Mouse (Mus musculus): Measurements from ENCODE around the gene Gabrb1. TPM values are rescaled to one million over a fixed set of nuclear protein-coding genes. Genes with fewer than 3 reads are reported as not detected.

Gabrb1 gene
- total RNA-seq, 4 experiments from 2014 or later = 0.09 to 0.28 (median 0.19) TPM

DNA sequence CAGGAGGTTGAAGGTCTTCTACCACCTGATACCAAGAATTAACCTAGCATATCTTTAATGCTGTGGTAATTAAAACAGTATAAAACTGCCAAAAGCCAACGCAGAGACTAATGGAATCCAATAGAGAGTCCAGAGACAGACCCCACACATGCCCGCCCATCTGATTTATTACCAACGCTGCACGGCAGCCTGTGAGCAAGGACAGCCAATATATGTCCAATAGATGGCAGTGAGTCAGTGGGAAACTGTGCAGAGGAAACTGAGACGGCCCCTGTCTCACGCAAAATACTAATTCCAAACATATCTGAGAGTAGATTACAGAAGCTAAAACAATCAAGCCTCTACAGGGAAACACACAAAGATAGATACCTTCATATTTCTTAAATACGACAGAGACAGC, 506.5 kb downstream of the Gabrb1 start:
- DNase-seq = no peak

DNA sequence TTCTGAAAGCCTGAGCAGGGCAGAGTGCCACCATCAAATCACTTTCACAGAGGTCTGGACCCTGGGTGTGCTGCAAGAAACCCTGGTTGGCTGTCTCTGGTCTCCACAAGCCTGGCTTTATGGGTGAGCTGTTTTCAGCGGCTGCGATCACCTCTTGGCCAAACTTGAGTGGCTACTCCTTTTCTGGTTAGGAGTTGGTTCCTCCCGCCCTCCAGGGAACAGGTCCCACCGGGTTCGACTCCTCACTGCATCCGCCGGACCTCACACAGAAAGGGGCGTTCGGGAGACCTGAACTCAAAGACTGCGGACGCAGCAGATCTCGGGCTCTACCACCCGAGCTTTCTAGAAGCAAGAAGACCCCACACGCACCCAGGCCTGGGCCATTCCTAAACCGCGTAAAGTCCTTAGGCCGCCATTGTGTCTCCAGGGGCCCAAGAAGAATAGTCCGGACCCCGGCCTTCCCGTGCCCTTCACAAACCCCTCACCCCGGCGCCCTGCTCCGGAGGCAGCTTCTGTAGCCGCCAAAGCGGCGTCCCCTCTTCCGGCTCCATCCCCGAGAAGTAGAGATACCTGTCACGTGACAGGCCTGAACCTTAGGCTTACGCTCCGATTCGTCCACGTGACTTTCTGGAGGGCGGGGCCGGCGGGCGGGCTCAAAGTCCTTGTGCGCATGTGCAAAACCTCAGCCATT, 509.8 kb downstream of the Gabrb1 start, which contains the start of gene Commd8:
TSS of gene Commd8 (minus strand) at position 596 of the 691 bp plus-strand sequence.
- DNase-seq = peak; percentile 94

GRCm38 (mm10) chr5:72168285-72168621, 510.3 kb downstream of the Gabrb1 start:
- no peak for DNase-seq

DNA sequence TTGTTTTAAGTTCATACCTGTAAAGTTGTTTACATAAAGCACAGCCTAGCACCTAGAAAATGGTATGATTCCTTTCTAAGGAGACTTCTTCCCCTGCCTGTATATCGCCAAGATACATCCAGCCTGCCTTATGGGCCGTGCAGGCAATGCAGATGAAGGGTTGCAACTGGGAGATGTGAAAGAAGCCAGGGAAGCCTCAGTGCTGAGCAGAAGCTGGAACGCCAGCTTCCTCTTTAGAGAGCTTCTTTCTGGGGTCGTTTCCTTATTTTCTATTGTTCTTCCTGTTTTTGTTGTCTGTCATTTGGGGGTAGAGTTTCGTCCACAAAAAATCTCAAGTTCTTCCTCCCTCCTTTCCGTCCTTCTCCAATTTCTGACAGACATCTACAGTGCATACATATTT, 512.2 kb downstream of the Gabrb1 start:
- no peak for DNase-seq

DNA sequence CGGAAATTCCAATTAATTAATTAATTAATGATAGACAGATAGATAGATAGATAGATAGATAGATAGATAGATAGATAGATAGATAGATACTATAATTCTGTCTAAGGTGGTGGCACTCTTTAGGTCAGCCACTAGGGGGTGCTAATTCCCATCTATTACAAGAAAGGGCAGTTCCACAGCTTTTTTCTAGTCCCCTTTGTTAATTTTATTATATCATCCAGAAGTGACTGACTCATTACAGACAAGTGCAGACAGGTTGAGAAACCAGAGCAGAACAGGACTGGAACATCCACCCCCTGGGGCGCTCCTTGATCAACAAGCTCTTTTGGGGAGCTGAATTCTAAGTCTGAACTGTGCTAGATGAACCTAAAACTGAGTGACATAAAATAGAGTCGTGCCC, 514.8 kb downstream of the Gabrb1 start:
- peak; percentile 20 for DNase-seq

DNA sequence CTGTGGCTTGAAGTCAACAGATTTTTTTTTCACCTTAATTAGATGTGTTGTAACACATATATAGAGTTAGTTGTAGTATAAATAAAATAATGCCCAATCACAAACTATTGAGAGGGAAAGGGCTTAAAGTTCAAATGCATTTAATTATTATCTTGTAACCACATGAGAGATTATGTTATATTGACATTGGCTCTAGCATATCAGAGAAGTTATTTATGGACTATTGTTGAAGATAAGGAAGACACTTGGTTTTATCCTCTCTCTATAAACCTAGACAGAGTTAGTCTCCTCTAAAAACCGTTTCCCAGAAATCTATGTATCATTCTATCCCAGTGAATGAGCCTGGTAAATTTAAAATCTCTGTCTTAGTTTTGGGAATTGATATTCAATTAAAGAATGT, 515.6 kb downstream of the Gabrb1 start:
- no peak for DNase-seq

DNA sequence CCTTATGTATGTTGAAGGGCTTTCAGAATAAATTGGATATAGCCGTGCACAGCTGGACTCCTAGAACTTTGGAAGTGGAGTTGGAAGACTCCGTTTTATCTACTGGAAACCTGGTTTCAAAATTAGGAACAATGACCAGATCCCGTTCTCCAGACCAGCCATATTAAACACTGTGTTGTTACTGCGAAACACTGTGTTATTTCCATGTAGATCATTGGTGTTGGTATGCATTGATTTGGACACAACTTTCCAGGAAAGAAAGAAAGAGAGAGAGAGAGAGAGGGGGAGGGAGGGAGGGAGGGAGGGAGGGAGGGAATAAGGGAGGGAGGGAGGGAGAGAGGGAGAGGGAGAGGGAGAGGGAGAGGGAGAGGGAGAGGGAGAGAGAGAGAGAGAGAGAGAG, 517.1 kb downstream of the Gabrb1 start:
- no peak for DNase-seq

GRCm38 (mm10) chr5:72175530-72175929, 517.6 kb downstream of the Gabrb1 start:
- DNase-seq = no peak

DNA sequence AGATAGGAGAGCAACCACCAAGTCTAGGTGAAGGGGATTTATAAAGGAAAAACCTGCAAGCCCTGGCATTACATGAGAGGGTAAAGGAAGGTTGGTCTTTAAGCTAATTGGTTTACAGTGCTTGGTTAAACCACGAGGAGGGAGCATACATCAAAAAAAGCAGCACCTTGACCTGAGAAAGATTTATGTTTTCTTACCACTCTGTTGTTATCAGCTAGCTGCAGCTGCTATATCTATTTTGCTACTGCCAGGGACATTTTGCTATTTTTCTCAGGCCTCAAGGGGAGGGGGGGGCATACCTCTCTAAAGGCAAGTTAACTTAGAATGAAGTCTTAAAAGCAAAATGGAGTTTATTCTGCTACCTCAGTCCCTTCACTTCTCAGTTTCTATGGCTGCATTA, 523.3 kb downstream of the Gabrb1 start:
- DNase-seq = no peak

DNA sequence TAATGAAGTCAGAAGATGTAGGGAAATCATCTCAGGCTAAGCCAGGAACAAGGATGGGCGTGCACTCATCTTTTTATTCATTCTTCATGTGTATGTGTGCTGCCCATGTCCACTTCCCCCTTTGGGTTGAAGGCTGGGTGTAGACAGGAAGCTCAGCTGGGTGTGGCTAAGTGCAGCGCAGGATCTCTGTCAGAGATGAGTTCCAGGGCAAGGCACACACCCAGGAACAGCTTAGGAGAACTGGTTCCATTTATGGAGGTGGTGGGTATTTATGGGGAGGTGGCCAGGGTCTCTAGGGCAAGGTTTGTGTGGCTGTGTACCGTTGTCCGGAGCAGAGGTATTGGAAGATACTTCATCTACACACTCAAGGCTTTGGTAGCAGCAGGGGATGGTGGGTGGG, 524.9 kb downstream of the Gabrb1 start:
- DNase-seq = no peak

DNA sequence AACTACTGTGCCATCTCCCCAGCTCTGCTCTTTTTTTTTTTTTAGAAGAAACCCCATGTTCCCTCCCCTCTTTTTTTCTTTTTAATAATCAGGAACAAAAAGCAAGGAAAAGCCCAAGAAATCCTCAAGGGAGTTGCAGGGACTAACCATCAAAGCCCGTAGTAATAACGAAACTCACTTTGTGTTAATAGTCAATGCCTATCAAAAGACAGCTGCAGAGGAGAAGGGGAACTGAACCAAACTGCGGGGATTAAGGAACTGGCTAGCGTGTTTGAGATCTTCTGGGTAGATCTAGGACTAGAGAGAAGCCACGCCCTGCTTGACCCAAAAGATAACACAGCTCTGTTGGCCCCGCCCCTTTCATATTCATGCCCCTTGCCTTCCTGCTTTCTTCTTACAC, 526.0 kb downstream of the Gabrb1 start:
- DNase-seq = no peak

- DNase-seq = no peak
These were observed 526.7 kb downstream of the Gabrb1 start for GRCm38 (mm10) chr5:72184437-72185100.

GRCm38 (mm10) chr5:72191154-72191553, 533.2 kb downstream of the Gabrb1 start:
- DNase-seq = no peak

DNA sequence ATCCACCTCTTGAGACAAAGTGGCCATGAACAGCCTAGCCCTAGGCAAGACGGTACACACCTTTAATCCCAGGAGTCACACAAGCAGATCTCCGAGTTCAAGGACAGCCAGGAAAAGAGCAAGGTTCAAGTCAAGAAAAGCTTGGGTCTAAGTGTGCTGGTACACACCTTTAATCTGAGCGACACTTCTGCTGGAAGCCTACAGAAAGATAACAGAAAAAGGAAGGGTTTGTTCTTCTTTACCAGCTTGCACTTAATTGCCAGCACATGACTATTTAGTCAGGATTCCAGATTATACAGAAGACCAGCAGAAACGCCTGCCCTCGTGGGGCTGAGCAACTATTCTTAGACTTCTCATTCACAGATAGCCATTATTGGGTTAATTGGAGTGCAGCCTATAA, 534.0 kb downstream of the Gabrb1 start:
- DNase-seq = no peak

DNA sequence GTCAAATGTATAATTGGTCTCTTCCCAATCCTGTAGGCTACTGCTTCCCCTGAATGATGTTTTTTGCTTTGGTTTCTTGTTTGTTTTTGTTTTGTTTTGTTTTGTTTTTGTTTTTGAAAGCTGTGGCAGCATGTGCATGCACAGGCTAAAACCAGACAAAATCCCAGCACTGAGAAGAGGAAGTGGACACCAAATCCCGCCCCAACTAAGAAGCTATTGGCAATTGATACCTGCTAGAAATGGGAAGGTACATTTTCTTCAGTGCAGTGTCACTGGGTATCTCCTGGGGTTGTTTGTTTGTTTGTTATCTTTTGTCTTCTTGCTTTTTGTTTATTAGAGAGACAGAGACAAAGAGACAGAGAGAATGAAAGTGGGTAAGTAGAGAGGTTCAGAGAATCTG, 537.5 kb downstream of the Gabrb1 start:
- no peak for DNase-seq

Other genes starting within 250 kb of the Gabrb1 start
- gene Cox7b2, start 109.9 kb upstream of the Gabrb1 start, total RNA-seq (2022) = not detected
- under 1 TPM; 0.12 to 0.93 (median 0.26) TPM for gene Gabra4, start 195 bp downstream of the Gabrb1 start, total RNA-seq (2022)

Data from adrenal gland, adult 8-10 months (tissue).